Mouse (Mus musculus): ENCODE results near the gene Myog.
A peak's percentile ranks its signal among the peaks of the same experiment; 100 is the strongest.
"Not testable (repeated sequence)": the region's sequence is repeated elsewhere in the genome, so short reads cannot be mapped to it uniquely, and the experiment has no call there.

Gene Myog

DNA sequence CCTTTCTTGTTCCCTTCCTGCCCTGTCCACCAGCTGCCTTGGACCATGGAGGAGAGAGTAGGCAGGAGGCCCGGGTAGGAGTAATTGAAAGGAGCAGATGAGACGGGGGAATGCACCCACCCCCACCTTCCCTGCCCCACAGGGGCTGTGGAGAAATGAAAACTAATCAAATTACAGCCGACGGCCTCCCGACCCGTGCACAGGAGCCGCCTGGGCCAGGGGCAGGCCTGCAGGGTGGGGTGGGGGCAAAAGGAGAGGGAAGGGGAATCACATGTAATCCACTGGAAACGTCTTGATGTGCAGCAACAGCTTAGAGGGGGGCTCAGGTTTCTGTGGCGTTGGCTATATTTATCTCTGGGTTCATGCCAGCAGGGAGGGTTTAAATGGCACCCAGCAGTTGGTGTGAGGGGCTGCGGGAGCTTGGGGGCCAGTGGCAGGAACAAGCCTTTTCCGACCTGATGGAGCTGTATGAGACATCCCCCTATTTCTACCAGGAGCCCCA, at the start of gene Myog:
Gene Myog (plus strand): TSS at position 392 of the 502 bp plus-strand sequence.
- no peak for DNase-seq (ENCODE audit: low spot score in 2 of 2)

DNA sequence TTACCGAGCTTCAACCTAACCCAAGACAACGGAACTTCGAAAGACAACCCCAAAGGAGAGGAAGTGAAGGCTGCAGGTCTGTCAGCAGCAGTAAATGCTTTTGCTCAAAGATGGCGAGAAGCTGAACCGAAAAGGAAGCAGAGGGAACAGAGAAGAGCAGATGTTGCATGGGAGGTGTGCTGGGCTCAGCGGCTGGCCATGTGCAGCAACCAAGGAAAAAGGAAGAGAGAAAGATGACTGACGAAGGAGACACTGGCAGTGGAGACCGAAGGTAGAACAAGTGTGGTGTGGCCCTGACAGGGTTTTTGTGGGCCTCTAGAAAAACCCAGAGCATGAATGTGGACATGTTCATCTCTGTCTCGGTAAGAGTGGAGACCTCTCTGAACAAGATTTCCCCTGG, 49.1 kb upstream of the Myog start:
- no peak for DNase-seq (ENCODE audit: low spot score in 2 of 2)

DNA sequence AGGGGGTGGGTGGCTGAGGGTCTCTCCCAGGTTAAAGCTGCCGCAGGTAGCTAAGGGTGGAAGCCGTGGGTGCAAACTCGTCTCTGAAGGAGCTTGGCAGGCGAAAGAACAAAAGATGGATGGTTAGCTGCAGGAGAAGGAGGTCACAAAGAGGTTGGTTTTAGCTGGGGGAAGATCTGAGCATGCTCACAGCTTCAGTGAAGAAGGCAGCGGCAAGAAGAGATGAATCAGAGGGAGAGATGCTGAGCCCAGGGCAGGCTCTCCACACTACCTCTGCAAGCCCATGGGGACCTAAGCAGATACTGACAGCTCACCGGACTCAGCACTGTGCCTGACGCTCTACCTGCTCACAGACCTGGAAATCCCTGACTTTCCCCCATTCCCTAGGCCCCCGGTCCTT, 48.5 kb upstream of the Myog start:
- no peak for DNase-seq (ENCODE audit: low spot score in 2 of 2)

DNA sequence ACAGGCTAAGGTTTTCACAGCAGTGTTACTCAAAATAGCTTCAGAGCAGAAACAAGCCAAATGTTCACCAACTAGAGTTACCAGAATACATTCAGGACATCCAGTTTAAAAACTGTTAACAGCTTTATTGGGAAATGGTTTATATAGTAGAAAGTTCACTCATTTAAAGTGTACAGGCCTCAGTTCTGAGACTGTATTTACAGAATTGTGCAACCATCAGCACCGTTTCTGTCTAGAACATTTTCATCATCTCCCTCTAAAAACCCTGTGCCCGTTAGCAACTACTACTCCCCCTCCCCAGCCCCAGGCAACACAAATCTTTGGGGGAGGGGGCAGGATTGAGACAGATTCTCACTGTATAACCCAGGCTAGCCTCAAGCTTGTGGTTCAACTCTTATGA, 47.5 kb upstream of the Myog start:
- DNase-seq (ENCODE audit: low spot score in 2 of 2), result no peak

DNA sequence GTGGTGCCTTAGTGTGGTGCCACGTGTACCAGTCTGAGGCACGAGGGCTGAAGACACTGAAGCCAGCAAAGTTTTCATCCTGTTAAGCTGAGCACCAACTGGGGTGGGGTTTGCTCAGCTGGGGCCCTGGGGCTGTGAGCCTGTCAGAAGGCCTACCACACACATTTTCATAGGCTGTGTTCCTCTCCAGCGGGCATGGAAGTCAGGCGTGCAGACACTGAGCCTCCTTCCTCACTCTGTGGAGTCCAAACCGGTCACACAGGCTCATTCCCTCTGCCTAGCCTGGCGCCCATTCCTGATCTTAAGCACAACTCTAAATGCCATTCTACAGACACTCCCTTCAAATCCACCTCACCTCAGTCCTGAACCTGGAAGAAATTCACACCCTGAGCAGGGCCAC, 46.3 kb upstream of the Myog start:
- no peak for DNase-seq (ENCODE audit: low spot score in 2 of 2)

DNA sequence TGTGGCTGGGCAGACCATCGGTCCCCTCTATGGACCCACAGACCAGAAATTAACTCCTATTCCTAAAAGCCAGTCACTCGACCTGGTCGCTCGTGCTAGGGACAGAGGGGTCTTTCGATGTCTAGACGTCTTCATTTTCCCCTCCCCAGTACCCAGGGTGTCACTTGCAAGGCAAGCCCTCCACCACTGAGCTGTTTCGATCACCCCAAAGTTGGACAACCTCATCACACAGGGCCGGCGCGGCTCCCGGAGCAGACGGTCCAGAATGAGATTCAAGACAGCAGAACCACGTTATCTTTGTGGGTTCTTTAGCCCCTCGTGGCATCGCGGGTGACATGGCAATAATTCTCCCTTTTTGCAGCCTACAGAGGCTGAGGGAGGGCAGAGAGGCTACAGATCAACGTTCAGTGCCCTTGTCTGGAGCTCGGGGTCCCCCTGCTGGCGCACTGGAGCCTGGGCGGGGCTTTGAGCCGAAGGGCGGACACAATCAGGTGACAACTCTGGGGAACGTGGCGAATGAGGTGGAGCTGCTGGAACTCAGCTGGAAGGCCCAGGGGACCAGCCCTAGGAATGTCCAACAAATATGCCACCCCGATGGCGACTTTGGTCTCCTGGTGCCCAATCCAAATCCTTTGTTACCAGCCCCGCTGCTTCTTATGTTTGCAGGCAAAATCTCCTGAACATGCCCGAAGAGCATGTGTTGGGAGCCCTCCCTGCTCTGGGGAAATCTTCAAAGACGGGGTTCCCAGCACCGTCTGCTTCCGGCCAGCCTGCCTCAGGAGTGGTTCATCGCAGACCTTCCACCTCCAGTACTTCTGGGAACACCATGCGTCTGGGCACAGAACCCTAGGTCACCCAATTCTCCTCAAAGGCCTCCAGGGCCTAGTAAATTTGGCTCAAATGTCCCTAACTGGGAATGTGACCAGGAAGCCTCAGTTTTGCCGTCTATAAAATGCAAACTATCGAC, 45.6 kb upstream of the Myog start:
- DNase-seq (ENCODE audit: low spot score in 2 of 2), result peak; percentile 78 to 87

DNA sequence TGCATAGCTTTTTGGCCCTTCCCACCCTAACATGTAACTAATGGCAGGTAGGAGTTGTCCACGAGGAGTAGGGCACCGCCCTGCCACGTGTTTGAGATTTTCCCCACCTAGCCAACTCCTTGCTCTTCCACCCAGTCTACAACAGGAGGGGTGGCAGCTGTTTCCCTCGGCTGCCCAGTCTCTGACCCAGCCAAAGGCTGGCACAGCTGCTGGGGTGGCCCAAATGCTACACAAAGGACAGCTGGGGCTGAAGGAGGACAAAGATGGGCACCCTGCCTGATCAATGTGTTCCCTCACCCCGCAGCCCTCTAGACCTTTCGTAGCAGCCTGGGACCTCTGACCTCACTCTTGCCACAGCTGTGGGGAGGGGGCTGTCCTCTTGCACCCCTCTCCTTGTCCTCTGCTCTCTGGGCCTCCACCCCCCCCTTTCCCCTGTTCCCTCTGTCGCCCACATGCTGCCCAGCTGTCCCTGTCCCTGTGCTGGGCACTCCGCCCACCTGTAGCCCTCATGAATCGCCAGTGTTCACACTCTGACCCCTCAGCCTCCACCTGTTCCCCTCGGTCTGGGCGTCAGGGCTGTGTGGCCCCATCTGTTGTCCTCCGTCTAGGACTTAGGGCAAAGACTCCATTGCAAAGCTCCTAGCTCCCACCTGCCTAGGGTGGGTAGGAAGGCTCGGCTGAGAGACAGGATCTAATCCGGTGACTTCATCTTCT, 44.6 kb upstream of the Myog start:
- DNase-seq (ENCODE audit: low spot score in 2 of 2), result no peak

DNA sequence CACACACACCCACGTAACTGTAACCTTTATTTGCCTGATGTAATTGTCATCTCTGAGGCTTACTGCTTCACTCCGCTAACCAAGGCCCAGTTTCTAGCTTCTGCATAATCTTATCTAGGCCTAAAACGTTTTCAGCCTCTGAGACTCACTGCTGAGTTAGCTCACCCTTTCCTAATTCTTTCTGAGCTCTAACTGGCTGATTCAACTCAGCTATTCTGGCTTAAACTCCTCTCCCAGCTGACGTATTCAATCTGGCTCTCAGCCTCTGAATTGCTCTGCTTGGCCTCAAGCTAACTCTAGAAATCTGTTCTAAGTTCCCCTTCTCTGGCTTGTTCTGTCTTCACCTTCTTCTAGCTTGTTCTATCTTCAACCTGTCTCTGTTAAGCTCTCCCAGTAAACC, 43.2 kb upstream of the Myog start:
- DNase-seq (ENCODE audit: low spot score in 2 of 2), result no peak

DNA sequence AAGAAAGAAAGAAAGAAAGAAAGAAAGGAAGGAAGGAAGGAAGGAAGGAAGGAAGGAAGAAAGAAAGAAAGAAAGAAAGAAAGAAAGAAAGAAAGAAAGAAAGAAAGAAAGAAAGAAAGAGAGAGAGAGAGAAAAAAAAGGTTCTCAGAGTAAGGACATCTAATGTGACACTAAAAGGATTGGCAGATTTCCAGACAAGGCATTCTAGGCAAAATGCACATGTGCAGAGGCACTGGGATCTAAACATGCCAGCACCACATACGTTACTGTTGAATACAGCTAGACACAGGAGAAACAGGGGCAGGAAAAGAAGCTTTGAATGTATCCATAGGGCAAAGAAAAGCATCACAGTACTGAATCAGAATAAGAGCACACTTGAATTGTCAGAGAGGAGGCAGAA, 40.1 kb upstream of the Myog start:
- not testable (repeated sequence) for DNase-seq (ENCODE audit: low spot score in 2 of 2)

DNA sequence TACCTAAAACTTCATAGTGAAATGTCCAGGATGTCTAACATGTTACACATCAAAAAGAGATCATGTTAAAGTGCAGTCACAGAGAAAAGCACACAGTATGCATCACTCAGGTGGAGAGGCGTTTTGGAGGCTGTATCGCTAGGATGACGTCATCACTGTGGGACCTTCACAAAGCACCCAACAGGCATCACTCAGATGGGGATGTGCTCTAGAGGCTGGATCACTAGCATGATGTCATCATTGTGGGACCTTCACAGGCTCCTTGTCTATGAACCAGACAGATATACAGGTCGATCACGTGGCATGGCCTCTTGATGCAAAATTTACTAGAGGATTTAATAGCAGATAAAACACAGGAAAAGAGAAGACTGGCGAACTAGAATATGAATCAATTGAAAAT, 25.4 kb upstream of the Myog start:
- no peak for DNase-seq (ENCODE audit: low spot score in 2 of 2)

DNA sequence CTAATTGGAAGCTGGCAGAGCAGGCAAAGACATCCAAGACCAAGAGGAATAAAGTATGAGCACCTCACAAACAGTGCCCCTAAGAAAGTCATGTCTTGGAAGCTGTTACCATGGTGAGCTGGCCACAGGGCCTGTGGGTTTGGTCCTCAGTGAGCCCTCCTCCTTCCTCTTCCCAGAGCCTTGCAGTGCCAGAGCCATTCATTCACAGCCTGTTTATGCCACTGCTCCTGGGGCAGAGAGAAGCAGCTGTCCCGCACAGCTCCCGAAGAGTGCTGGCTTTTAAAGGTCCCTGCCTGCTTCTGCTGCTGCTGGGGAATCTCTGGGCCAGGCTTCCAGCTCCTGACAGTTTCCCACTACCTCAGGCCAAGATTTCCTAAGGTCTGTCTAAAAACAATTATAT, 24.0 kb upstream of the Myog start:
- DNase-seq (ENCODE audit: low spot score in 2 of 2), result no peak

DNA sequence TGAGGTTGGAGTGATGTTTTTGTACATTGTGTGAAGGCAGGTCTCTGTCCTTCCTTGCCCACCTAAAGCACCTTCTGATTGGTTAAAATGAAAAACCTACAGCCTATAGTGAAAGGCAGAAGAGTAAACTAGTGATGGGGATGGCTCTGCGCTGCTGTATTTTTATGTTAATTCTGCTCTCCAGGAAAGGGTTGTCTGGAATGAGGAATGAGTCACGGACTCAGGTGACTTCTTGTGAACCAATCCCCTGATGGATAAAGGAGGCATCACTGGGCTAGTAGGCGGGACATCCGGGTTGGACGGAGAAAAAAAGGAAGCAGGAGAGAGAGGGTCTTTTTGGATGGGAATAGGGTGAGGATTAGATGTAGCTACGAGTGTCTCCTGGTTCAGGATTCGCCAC, 19.8 kb upstream of the Myog start:
- DNase-seq (ENCODE audit: low spot score in 2 of 2), result no peak

DNA sequence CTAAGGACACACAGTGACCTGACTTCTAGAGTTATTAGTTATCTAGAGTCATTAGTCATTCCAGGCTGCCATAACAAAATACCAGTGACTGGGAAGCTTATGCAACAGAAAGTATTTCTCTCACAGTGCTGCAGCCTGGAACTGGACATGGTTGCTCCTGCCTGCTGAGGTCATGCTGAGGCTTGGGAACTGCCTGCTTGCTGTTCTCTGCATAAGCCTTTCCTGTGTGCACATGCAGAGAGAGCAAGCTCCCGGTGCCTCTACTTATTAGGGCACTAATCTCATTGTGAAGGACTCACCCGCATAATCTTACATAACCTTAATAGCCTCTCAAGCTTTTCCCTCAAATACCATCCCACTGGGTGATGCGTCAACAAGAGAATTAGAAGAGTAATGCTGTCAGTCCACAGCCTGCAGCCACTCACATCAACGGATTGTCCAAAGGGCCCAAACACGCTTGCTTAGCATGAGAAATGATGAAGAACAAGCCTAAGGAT, 17.0 kb upstream of the Myog start:
- DNase-seq (ENCODE audit: low spot score in 2 of 2), result no peak

DNA sequence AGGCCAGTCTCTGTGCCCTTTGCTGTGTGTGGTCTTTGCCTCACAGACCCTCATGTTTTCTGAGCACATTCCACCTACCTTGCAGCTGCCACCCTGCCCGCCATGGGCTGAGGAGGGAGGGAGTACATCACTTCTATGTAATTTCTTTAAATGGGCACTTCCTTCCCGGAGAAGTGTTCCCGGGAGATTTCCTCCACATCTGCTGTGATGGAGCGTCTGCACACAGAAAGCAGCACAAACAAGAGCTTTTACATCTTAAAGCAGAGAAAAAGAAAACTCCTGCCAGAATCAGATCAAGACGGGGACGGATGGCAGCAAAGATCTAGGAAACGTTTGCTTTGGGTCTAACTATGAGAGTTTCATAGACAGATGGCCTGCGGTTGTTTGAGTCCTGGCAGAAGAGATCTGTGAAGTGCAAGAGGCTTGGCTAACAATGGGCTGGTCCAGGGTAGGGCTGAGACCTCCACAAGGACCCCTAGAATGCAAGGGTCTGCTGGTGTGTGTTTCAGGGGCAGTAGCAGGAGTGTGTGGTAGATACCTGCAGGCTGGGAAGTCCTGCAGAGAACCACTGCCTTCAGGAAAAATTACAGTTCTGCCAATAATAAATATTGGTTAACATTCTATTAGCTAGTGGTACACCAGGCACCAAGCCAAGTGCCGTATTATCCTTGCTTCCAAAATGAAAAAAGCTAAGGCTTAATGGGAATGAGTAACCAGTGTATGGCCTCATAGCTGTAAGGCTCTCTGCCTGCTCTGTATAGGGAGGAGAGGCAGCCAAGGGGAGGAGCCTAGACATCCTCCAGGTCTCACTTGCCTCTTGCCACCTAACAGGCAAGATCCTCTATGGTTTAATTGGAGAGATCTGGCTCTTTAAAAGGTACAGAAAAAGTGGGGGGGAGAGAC, 16.0 kb upstream of the Myog start:
- no peak for DNase-seq (ENCODE audit: low spot score in 2 of 2)

DNA sequence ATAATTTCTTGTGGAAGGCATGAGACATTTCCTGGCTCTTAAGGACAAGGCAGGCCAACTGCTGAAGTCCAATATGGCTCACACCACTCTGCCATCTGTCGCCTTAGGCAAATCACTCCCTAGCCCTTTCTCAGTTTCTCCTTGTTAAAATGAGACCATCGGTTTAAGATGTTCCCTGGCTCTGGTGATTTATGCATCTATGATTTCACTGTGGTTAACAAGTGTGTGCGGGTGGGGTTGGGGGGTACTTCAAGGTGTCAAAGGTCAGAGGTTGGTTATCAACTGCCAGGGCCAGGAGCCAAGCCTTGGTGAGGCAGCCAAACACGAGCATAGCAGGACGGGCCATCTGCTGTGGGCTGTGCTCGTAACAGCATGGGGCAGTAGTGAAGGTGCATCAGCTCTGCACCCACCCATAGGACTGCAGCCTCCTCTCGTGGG, 15.3 kb upstream of the Myog start:
- DNase-seq (ENCODE audit: low spot score in 2 of 2), result no peak

DNA sequence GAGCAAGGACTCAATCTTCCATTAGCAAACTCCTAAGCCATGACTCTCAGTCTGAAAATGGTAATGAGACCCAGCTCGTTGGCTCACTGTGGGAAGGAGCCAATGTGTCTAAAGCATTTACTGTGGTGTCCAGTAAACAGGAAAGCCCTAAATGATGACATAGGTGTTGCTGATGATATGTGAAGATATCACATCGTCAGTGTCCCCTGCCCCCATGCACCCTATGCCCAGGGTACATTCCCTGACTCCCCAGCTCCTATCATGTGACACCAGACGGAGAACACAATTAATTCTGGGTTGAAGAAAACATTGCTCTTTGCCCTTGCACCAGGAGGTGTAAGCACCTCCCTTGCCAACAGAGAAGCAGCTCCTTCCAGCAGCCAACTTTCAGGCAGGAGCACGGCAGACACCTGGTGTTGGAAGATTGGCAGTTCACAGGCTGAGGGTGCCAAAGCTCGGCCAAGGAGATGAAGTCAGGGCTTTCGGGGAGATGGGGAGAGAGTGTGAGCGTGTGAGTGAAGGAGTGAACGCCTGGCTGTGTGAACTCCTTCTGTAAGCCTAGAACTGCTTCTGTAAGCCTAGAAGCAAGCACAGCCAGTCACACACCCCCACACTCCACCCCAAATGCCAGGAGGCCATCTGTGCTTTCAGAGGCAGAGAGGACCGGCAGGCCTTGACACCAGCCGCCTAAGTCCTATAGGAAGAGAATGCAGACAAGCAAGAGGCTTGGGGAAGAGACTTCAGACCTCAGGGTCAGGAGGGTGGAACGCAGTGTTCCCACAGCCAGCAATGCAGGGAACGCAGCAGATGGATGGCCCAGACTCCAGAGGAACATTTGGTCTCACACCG, 13.9 kb upstream of the Myog start:
- no peak for DNase-seq (ENCODE audit: low spot score in 2 of 2)

DNA sequence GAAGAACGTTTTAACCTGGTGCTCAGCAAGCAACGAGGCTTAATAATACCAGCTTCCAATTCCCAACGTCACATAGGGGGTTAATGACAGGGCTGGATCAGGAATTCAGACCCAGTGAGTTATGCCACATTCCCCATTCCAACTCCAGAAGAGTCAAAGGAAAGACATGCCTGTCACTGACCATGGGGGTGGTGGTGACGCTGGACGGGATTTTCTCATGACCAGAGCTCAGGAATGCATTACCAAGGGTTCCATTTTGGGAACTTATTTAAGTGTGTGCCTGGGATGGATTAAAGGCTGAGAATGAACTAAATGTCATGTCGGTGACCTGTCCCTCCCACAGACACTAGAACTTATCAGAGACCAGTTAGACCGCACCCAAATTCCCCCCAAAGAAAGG, 13.0 kb upstream of the Myog start:
- DNase-seq (ENCODE audit: low spot score in 2 of 2), result no peak

DNA sequence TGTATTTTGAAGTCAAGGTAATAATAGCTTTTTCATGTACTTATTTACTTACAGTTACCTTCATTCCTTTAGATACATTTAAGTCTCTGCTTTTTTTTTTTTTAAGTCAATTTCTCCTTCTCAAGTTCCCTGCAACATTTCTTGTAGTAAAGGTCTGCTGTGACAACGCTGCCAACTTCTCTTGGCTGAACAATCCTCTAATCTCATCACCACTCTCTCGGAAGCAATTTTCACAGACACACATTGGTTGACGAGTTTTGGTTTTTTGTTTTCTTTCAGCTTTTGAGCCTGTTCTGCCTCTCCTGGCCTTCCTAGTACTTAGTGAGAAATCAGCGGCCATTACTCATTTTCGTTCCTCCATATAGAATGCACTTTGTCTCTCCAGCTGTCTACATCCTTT, 9.6 kb upstream of the Myog start:
- no peak for DNase-seq (ENCODE audit: low spot score in 2 of 2)

DNA sequence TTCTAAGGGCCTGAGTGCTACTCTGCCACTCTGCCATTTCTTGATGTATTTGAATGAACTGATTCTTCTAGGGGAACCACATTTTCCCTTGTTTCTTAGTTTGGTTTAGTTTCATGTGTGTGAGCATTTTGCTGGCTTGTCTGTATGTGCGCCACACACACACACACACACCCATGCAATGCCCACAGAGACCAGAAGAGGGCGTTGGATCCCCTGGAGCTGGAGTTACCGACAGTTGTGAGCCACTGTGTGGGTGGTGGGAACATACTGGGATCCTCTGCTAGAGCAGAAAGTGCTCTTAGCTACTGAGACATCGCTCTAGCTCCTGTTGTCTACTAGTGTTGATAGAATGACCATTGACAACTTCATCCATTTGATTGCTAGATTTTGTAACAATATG, 8.2 kb upstream of the Myog start:
- DNase-seq (ENCODE audit: low spot score in 2 of 2), result no peak

DNA sequence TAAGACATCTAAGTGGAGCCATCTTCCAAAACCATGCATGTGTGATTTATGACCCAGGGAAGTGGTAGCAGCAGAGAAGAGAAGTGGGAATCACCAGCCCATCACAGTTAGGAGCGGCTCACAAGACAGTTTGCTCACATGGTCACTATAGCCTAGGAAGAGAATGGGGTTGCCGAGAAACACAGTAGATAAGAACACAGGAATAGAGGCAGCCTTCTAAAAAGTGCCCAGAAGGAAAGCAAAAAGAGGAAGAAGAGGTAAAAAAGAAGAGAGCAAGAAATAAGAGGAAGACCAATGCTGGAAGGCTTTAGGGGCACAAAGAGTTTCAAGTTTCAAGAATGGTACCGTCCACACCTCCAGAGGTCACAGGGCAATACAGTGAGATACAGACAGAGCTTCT, 7.4 kb upstream of the Myog start:
- no peak for DNase-seq (ENCODE audit: low spot score in 2 of 2)

DNA sequence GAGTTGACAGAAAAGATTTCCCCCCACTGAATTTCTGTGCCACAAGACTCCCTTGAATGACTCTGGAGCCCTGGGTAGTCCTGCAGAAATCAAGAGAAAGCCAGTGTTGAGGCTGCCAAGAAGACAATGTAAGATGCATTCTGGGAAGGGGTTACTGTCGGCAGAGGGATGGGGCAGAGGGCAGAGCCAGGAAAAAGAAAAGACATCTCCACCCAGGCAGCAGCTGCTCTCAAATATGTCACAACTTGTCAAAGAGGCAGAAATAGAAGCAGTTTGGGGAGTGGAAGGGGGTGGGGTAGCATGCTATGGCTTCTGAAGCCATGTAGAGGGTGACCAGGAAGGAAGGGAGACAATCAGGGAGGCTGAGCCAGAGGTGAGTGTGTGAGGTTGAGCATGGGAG, 6.7 kb upstream of the Myog start:
- DNase-seq (ENCODE audit: low spot score in 2 of 2), result no peak

All from frontal cortex, postnatal 10 days (tissue).